Mouse (Mus musculus) thymus, adult 2 months (tissue): Measurements from ENCODE around the gene Ap1g2.

Source experiments
- CTCF ChIP-seq: fragments of 200-500 bp; IDR thresholded peaks from 2 replicates; pipeline ENCODE4 v1.5.1; 2012; ENCODE audit warnings: mild to moderate bottlenecking, control low read depth, low read length, moderate library complexity, borderline replicate concordance; ENCODE audit not compliant: control insufficient read depth, poor library complexity, insufficient read depth; ENCODE audit errors: extremely low read depth
- POLR2A ChIP-seq: fragments of 200-500 bp; IDR thresholded peaks from 2 replicates; pipeline ENCODE4 v1.6.1; 2012; ENCODE audit warnings: mild to moderate bottlenecking, low read length, control low read depth, moderate library complexity; ENCODE audit not compliant: control insufficient read depth, poor library complexity, insufficient read depth; ENCODE audit errors: extremely low read depth

GRCm38 (mm10) chr14:55135676-55136075, 29.3 kb upstream of the Ap1g2 start:
- no peak for TF ChIP-seq CTCF
- no peak for TF ChIP-seq POLR2A
